ENCODE assay signal across 8 mouse cellular contexts in genomic region chr4:141664799-141665198, GRCm38 (mm10). TPM values are rescaled to one million over a fixed set of nuclear protein-coding genes. Genes with fewer than 3 reads are reported as not detected.
DNase-seq lines count a peak whose midpoint lies in the region; ATAC-seq and TF ChIP-seq lines count a peak whose summit lies in the region.

Gene Plekhm2 (minus strand): TSS chr4:141664899.

- peaks cover 22% of the 10 kb centered on the region for H3K4me1 ChIP-seq in kidney, embryonic 15.5 days
- H3K4me1 ChIP-seq in bone marrow, adult 2 months (ENCODE audit: control insufficient read depth, insufficient read depth, low read length), result peaks cover 2% of the 10 kb centered on the region; the same call in 1 of the 2 replicates
- peaks cover 19% of the 10 kb centered on the region for H3K4me1 ChIP-seq in midbrain, embryonic 15.5 days

- peak within 1 kb of the TSS; percentile 88 for H3K4me3 ChIP-seq in kidney, embryonic 15.5 days (replicated peaks)
- peak within 1 kb of the TSS; percentile 72 for H3K4me3 ChIP-seq in bone marrow, adult 2 months (replicated peaks; ENCODE audit: control insufficient read depth, low read depth, low read length)
- peak within 1 kb of the TSS; percentile 93 for H3K4me3 ChIP-seq in midbrain, embryonic 15.5 days

- TF ChIP-seq CTCF in bone marrow, adult 2 months (IDR thresholded peaks at IDR 0.05; ENCODE audit: control insufficient read depth, insufficient read depth, low read length), result no peak

- peak within 1 kb of the TSS; percentile 91 for H3K4me2 ChIP-seq in kidney, embryonic 15.5 days
- peak within 1 kb of the TSS; percentile 88 for H3K4me2 ChIP-seq in midbrain, embryonic 15.5 days

- no peaks in the 10 kb centered on the region for H3K27me3 ChIP-seq in kidney, embryonic 15.5 days
- H3K27me3 ChIP-seq in midbrain, embryonic 15.5 days (replicated peaks), result no peaks in the 10 kb centered on the region

- no peak for DNase-seq in kidney, postnatal 36 days
- DNase-seq in layer of hippocampus, postnatal 14 days (ENCODE audit: low spot score in 2 of 2), result no peak
- DNase-seq in embryo, embryonic 9.5 days (ENCODE audit: extremely low spot score), result no peak
- DNase-seq in urinary bladder, postnatal 25 days (ENCODE audit: low spot score), result no peak

- peaks cover 21% of the 10 kb centered on the region for H3K36me3 ChIP-seq in kidney, embryonic 15.5 days
- no peaks in the 10 kb centered on the region for H3K36me3 ChIP-seq in midbrain, embryonic 15.5 days (replicated peaks)

- H3K9me3 ChIP-seq in kidney, embryonic 15.5 days (replicated peaks), result no peaks in the 10 kb centered on the region
- H3K9me3 ChIP-seq in midbrain, embryonic 15.5 days, result no peaks in the 10 kb centered on the region

- WGBS in kidney, embryonic 15.5 days, result 69% methylated on average over 8 of the region's 8 CpGs
- WGBS in bone marrow, adult 2 months, result 72% methylated on average over 8 of the region's 8 CpGs
- 72% methylated on average over 8 of the region's 8 CpGs for WGBS in midbrain, embryonic 15.5 days

- peak within 1 kb of the TSS; percentile 82 for H3K27ac ChIP-seq in kidney, embryonic 15.5 days
- peak within 1 kb of the TSS; percentile 9; the same call in 1 of the 2 replicates for H3K27ac ChIP-seq in bone marrow, adult 2 months (ENCODE audit: control insufficient read depth, insufficient read depth, low read depth, low read length, poor library complexity)
- peak within 1 kb of the TSS; percentile 85 for H3K27ac ChIP-seq in midbrain, embryonic 15.5 days

- TF ChIP-seq POLR2A in bone marrow, adult 2 months (IDR thresholded peaks at IDR 0.05; ENCODE audit: borderline replicate concordance, control insufficient read depth, low read depth, low read length), result no peak

- peak within 1 kb of the TSS; percentile 91 for H3K9ac ChIP-seq in kidney, embryonic 15.5 days
- H3K9ac ChIP-seq in midbrain, embryonic 15.5 days, result peak within 1 kb of the TSS; percentile 98

- no peak for ATAC-seq in kidney, embryonic 15.5 days (replicated peaks; ENCODE audit: low FRiP score)
- no peak for ATAC-seq in granulocyte monocyte progenitor cell, adult 5-6 weeks (replicated peaks; ENCODE audit: poor library complexity, severe bottlenecking)
- no peak; the same call in 1 of the 2 replicates for ATAC-seq in midbrain, embryonic 15.5 days (replicated peaks)

RNA-seq across cellular contexts. Expression of gene Plekhm2, which starts in this region (rescaled TPM):
- polyA plus RNA-seq in kidney, embryonic 15.5 days (2015; fragmentation: Nextera tagmentation; extraction: Ambion mirVana), result 4.7 and 6.8 TPM in 2 replicates
- 16.5 and 24.5 TPM in 2 replicates for polyA plus RNA-seq in bone marrow, adult 2 months (2011; ENCODE audit: insufficient read depth, insufficient read length, low replicate concordance, missing spikeins)
- total RNA-seq in granulocyte monocyte progenitor cell, adult 5-6 weeks (2014; fragmentation: Nextera tagmentation), result 11.5 and 17.0 TPM in 2 replicates
- 7.2 and 11.2 TPM in 2 replicates for total RNA-seq in granulocyte monocyte progenitor cell, adult 5-6 weeks (2017)
- 10 to 100 TPM; 47.8 to 55.4 TPM for total RNA-seq in layer of hippocampus, postnatal 14 days (2021)
- 9.7 and 10.7 TPM in 2 replicates for polyA plus RNA-seq in midbrain, embryonic 15.5 days (2015; fragmentation: Nextera tagmentation; extraction: Ambion mirVana)

Comparison
In these comparisons a context has a peak if more than half of its experiments do, and no peak if none do; other contexts are left out.
1. H3K27ac ChIP-seq: peak in every context shown above with its lines; median percentile 85 in midbrain, embryonic 15.5 days; 82 in kidney, embryonic 15.5 days; 9 in bone marrow, adult 2 months.